Mouse (Mus musculus): ENCODE measurements around the gene Xylb.

GRCm38 (mm10) chr9:119375008-119375407 is 17.8 kb downstream of the Xylb start:
- TF ChIP-seq CTCF (IDR thresholded peaks at IDR 0.05; ENCODE audit: low read depth) (no peak), EP300 (IDR thresholded peaks at IDR 0.05; ENCODE audit: low read depth) (no peak)

Measured in heart, postnatal 0 days (tissue).